Mouse (Mus musculus): ENCODE results near the gene Psg26.

DNA sequence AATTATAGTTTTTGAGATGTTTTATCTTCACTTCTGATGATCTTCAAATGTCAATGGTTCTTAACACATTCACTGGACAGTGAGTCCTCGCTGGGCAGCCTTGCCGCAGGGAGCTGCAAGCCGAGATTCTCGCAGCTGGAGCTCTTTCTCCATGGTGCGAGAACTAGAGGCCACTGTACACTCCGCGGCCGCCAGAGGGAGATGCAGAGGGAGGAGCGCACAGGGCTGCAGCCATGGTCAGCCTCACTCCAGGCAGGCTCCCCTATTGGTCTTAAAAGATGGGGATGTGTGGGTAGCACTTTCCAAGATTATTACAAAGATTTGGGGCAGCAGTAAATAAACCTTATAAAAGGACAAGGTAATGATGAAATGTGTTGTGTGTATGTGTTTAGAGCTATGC lies 27.5 kb upstream of the Psg26 start:
- no peak for TF ChIP-seq GATA1 (IDR thresholded peaks at IDR 0.05; ENCODE audit: borderline replicate concordance, low read length)
- TF ChIP-seq CTCF (IDR thresholded peaks at IDR 0.05; ENCODE audit: low read depth, low read length): no peak
- TF ChIP-seq POLR2AphosphoS5 (IDR thresholded peaks at IDR 0.05; ENCODE audit: insufficient replicate concordance, low read depth, low read length): no peak
- no peak for TF ChIP-seq GATA2 (IDR thresholded peaks at IDR 0.05; ENCODE audit: borderline replicate concordance, low read depth, low read length)
- TF ChIP-seq TAL1 (conservative IDR thresholded peaks at IDR 0.05; ENCODE audit: low read depth, low read length): no peak
